Mouse (Mus musculus): ENCODE measurements around the gene Actbl2. TPM values are rescaled to one million over a fixed set of nuclear protein-coding genes. Genes with fewer than 3 reads are reported as not detected.

Actbl2 gene
- polyA plus RNA-seq (2014; fragmentation: Nextera tagmentation; extraction: Ambion mirVana): not detected in 2 replicates

- 90% methylated on average over 5 of the region's 5 CpGs for WGBS
- Histone ChIP-seq H3K9me3 (ENCODE audit: control insufficient read depth, low read length) (no peaks in the 10 kb centered on the region), H3K36me3 (ENCODE audit: control insufficient read depth, insufficient read depth, low read length) (no peaks in the 10 kb centered on the region), H3K9ac (ENCODE audit: low read length) (no peak within 1 kb of the TSS), H3K4me2 (ENCODE audit: low read depth, low read length, severe bottlenecking) (no peak within 1 kb of the TSS), H3K4me3 (ENCODE audit: low read depth, low read length) (no peak within 1 kb of the TSS), H3K4me1 (replicated peaks; ENCODE audit: control insufficient read depth, insufficient read depth, low read length) (no peaks in the 10 kb centered on the region), H3K27ac (ENCODE audit: low read depth, low read length) (no peak within 1 kb of the TSS), H3K27me3 (ENCODE audit: control insufficient read depth, insufficient read depth, low read length) (no peaks in the 10 kb centered on the region)
- ATAC-seq (replicated peaks; ENCODE audit: low FRiP score) (no peak), DNase-seq (ENCODE audit: low spot score) (no peak)
Measured at GRCm38 (mm10) chr13:111254713-111255112, at the start of gene Actbl2. Actbl2 (plus strand) TSS chr13:111255013.

- Histone ChIP-seq H3K36me3 (ENCODE audit: control insufficient read depth, insufficient read depth, low read length) (no peaks in the 10 kb centered on the region), H3K9ac (ENCODE audit: low read length) (no peak overlapping the region), H3K9me3 (ENCODE audit: control insufficient read depth, low read length) (no peaks in the 10 kb centered on the region), H3K27ac (ENCODE audit: low read depth, low read length) (no peak overlapping the region), H3K4me2 (ENCODE audit: low read depth, low read length, severe bottlenecking) (no peak overlapping the region), H3K4me1 (replicated peaks; ENCODE audit: control insufficient read depth, insufficient read depth, low read length) (no peaks in the 10 kb centered on the region), H3K4me3 (ENCODE audit: low read depth, low read length) (no peak overlapping the region), H3K27me3 (ENCODE audit: control insufficient read depth, insufficient read depth, low read length) (no peaks in the 10 kb centered on the region)
- WGBS: 58% methylated on average over 8 of the region's 8 CpGs
- ATAC-seq (replicated peaks; ENCODE audit: low FRiP score) (no peak), DNase-seq (ENCODE audit: low spot score) (no peak)
Measured at GRCm38 (mm10) chr13:111210649-111211378, 44.0 kb upstream of the Actbl2 start.

DNA sequence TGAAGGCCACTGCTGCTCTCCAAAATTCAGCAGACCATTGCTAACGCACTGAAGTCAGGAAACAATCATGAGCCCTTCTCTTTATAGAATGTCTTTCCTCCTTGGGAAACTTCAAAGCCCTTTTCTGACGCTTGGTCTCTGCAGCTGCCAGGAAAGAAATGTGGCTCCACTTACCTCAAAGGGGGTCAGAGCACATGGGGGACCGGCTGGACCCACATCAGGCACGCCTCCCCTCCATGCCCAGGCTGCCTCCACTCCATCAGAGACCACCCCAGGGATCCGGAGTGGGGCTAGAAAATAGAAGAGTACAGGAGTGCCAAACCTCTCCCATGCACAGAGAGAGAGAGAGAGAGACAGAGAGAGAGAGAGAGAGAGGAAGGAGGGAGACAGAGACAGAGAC, 26.0 kb upstream of the Actbl2 start:
- H3K9ac ChIP-seq (ENCODE audit: low read length): no peak overlapping the region
- no peaks in the 10 kb centered on the region for H3K36me3 ChIP-seq (ENCODE audit: control insufficient read depth, insufficient read depth, low read length)
- ATAC-seq (replicated peaks; ENCODE audit: low FRiP score) (no peak), DNase-seq (ENCODE audit: low spot score) (no peak)
- H3K27ac ChIP-seq (ENCODE audit: low read depth, low read length): no peak overlapping the region
- WGBS: 41% methylated on average over 5 of the region's 5 CpGs
- H3K4me2 ChIP-seq (ENCODE audit: low read depth, low read length, severe bottlenecking): no peak overlapping the region
- no peaks in the 10 kb centered on the region for H3K9me3 ChIP-seq (ENCODE audit: control insufficient read depth, low read length)
- no peaks in the 10 kb centered on the region for H3K27me3 ChIP-seq (ENCODE audit: control insufficient read depth, insufficient read depth, low read length)
- no peaks in the 10 kb centered on the region for H3K4me1 ChIP-seq (replicated peaks; ENCODE audit: control insufficient read depth, insufficient read depth, low read length)
- H3K4me3 ChIP-seq (ENCODE audit: low read depth, low read length): no peak overlapping the region

- H3K4me2 ChIP-seq (ENCODE audit: low read depth, low read length, severe bottlenecking): no peak overlapping the region
- H3K36me3 ChIP-seq (ENCODE audit: control insufficient read depth, insufficient read depth, low read length): no peaks in the 10 kb centered on the region
- ATAC-seq (replicated peaks; ENCODE audit: low FRiP score): no peak
- no peaks in the 10 kb centered on the region for H3K9me3 ChIP-seq (ENCODE audit: control insufficient read depth, low read length)
- no peak for DNase-seq (ENCODE audit: low spot score)
- no peak overlapping the region for H3K27ac ChIP-seq (ENCODE audit: low read depth, low read length)
- H3K4me3 ChIP-seq (ENCODE audit: low read depth, low read length): no peak overlapping the region
- H3K27me3 ChIP-seq (ENCODE audit: control insufficient read depth, insufficient read depth, low read length): no peaks in the 10 kb centered on the region
- WGBS: 86% methylated on average over 6 of the region's 6 CpGs
- H3K9ac ChIP-seq (ENCODE audit: low read length): no peak overlapping the region
- H3K4me1 ChIP-seq (replicated peaks; ENCODE audit: control insufficient read depth, insufficient read depth, low read length): no peaks in the 10 kb centered on the region
Measured at GRCm38 (mm10) chr13:111229541-111229940, 25.3 kb upstream of the Actbl2 start.

DNA sequence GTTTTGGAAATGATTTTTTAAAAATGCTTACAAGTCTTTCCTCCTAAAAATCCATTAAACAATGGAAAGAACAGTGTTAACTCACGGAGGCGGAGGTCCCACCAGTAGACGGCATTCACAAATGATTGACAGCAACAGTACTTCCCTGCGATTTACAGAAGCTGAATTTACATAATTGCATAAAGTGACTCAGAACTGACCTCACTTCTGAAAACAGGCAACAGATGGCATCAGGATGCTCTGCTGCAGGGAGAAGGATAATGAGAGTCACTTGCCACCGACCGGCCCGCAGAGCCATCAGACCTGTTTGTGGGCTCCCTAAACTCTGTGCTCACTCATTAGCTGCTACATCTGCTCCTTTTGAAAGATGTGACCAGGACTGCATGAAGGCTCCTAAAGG, 22.4 kb upstream of the Actbl2 start:
- ATAC-seq (replicated peaks; ENCODE audit: low FRiP score): no peak; the same call in 1 of the 2 replicates

GRCm38 (mm10) chr13:111233356-111233755, 21.5 kb upstream of the Actbl2 start:
- Histone ChIP-seq H3K4me2 (ENCODE audit: low read depth, low read length, severe bottlenecking) (no peak overlapping the region), H3K9me3 (ENCODE audit: control insufficient read depth, low read length) (no peaks in the 10 kb centered on the region), H3K36me3 (ENCODE audit: control insufficient read depth, insufficient read depth, low read length) (no peaks in the 10 kb centered on the region), H3K27ac (ENCODE audit: low read depth, low read length) (no peak overlapping the region), H3K9ac (ENCODE audit: low read length) (no peak overlapping the region), H3K4me3 (ENCODE audit: low read depth, low read length) (no peak overlapping the region), H3K27me3 (ENCODE audit: control insufficient read depth, insufficient read depth, low read length) (no peaks in the 10 kb centered on the region), H3K4me1 (replicated peaks; ENCODE audit: control insufficient read depth, insufficient read depth, low read length) (no peaks in the 10 kb centered on the region)
- DNase-seq (ENCODE audit: low spot score): no peak
- WGBS: 83% methylated on average over 5 of the region's 5 CpGs
- ATAC-seq (replicated peaks; ENCODE audit: low FRiP score): no peak

More for the DNA sequence above, 22.4 kb upstream of the Actbl2 start:
- H3K27me3 ChIP-seq (ENCODE audit: control insufficient read depth, insufficient read depth, low read length): no peaks in the 10 kb centered on the region
- no peak overlapping the region for H3K9ac ChIP-seq (ENCODE audit: low read length)
- H3K4me2 ChIP-seq (ENCODE audit: low read depth, low read length, severe bottlenecking): no peak overlapping the region
- no peak overlapping the region for H3K4me3 ChIP-seq (ENCODE audit: low read depth, low read length)
- no peaks in the 10 kb centered on the region for H3K9me3 ChIP-seq (ENCODE audit: control insufficient read depth, low read length)
- no peaks in the 10 kb centered on the region for H3K36me3 ChIP-seq (ENCODE audit: control insufficient read depth, insufficient read depth, low read length)
- no peak for DNase-seq (ENCODE audit: low spot score)
- no peak overlapping the region for H3K27ac ChIP-seq (ENCODE audit: low read depth, low read length)
- no peaks in the 10 kb centered on the region for H3K4me1 ChIP-seq (replicated peaks; ENCODE audit: control insufficient read depth, insufficient read depth, low read length)
- WGBS: 72% methylated on average over 7 of the region's 7 CpGs

- H3K4me1 ChIP-seq (replicated peaks; ENCODE audit: control insufficient read depth, insufficient read depth, low read length): no peaks in the 10 kb centered on the region
- WGBS: 85% methylated on average over 3 of the region's 3 CpGs
Measured at GRCm38 (mm10) chr13:111234573-111234972, 20.2 kb upstream of the Actbl2 start.

DNA sequence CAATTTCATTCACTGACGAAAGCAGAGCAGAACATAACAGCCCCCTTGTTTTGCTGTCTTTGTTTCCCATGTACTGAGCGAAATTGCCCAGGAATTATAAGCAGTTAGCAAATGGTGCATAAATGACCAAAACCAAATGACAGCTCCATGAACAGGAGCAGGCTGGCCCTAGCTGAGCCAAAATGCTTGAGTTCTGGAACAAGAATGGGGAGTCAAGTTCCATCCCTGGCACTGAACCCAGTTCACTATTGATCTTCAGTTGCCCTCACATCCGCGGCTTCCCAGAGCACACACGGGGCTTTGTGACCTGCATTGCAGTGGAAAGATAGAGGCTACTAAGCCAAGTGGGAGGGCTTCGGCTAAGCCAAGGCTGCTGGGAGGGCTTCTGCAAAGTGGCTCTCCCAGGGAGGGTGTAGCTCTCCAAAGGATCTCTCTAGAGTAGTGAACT, 19.1 kb upstream of the Actbl2 start:
- H3K27ac ChIP-seq (ENCODE audit: low read depth, low read length): no peak overlapping the region
- no peak overlapping the region for H3K9ac ChIP-seq (ENCODE audit: low read length)

More at GRCm38 (mm10) chr13:111234573-111234972, 20.2 kb upstream of the Actbl2 start:
- no peak overlapping the region for H3K4me2 ChIP-seq (ENCODE audit: low read depth, low read length, severe bottlenecking)
- no peaks in the 10 kb centered on the region for H3K27me3 ChIP-seq (ENCODE audit: control insufficient read depth, insufficient read depth, low read length)
- ATAC-seq (replicated peaks; ENCODE audit: low FRiP score): no peak
- no peaks in the 10 kb centered on the region for H3K9me3 ChIP-seq (ENCODE audit: control insufficient read depth, low read length)
- H3K36me3 ChIP-seq (ENCODE audit: control insufficient read depth, insufficient read depth, low read length): no peaks in the 10 kb centered on the region
- no peak overlapping the region for H3K4me3 ChIP-seq (ENCODE audit: low read depth, low read length)
- no peak overlapping the region for H3K9ac ChIP-seq (ENCODE audit: low read length)
- no peak for DNase-seq (ENCODE audit: low spot score)
- H3K27ac ChIP-seq (ENCODE audit: low read depth, low read length): no peak overlapping the region

GRCm38 (mm10) chr13:111236461-111236864, 18.4 kb upstream of the Actbl2 start:
- H3K9ac ChIP-seq (ENCODE audit: low read length): no peak overlapping the region
- no peaks in the 10 kb centered on the region for H3K9me3 ChIP-seq (ENCODE audit: control insufficient read depth, low read length)
- H3K4me3 ChIP-seq (ENCODE audit: low read depth, low read length): no peak overlapping the region
- no peaks in the 10 kb centered on the region for H3K4me1 ChIP-seq (replicated peaks; ENCODE audit: control insufficient read depth, insufficient read depth, low read length)
- ATAC-seq (replicated peaks; ENCODE audit: low FRiP score): no peak
- H3K27ac ChIP-seq (ENCODE audit: low read depth, low read length): no peak overlapping the region
- no peaks in the 10 kb centered on the region for H3K36me3 ChIP-seq (ENCODE audit: control insufficient read depth, insufficient read depth, low read length)
- H3K27me3 ChIP-seq (ENCODE audit: control insufficient read depth, insufficient read depth, low read length): no peaks in the 10 kb centered on the region
- no peak for DNase-seq (ENCODE audit: low spot score)
- 81% methylated on average over 9 of the region's 9 CpGs for WGBS
- no peak overlapping the region for H3K4me2 ChIP-seq (ENCODE audit: low read depth, low read length, severe bottlenecking)

More for the DNA sequence above, 19.1 kb upstream of the Actbl2 start:
- ATAC-seq (replicated peaks; ENCODE audit: low FRiP score) (no peak), DNase-seq (ENCODE audit: low spot score) (no peak)
- no peaks in the 10 kb centered on the region for H3K27me3 ChIP-seq (ENCODE audit: control insufficient read depth, insufficient read depth, low read length)
- no peak overlapping the region for H3K4me3 ChIP-seq (ENCODE audit: low read depth, low read length)
- no peaks in the 10 kb centered on the region for H3K4me1 ChIP-seq (replicated peaks; ENCODE audit: control insufficient read depth, insufficient read depth, low read length)
- no peak overlapping the region for H3K4me2 ChIP-seq (ENCODE audit: low read depth, low read length, severe bottlenecking)
- H3K9me3 ChIP-seq (ENCODE audit: control insufficient read depth, low read length): no peaks in the 10 kb centered on the region
- no peaks in the 10 kb centered on the region for H3K36me3 ChIP-seq (ENCODE audit: control insufficient read depth, insufficient read depth, low read length)
- 59% methylated on average over 6 of the region's 6 CpGs for WGBS
